Mouse (Mus musculus): ENCODE data around the gene Pou2f1.

Gene Pou2f1

GRCm38 (mm10) chr1:166002520-166003155 lies at the start of gene Pou2f1:
Gene Pou2f1, minus strand, starts transcription at chr1:166002678.
- peak; percentile 92 for DNase-seq (ENCODE audit: extremely low read depth, low read depth)

- no peak for DNase-seq (ENCODE audit: extremely low read depth, low read depth)
These were observed 46.8 kb upstream of the Pou2f1 start for GRCm38 (mm10) chr1:166049046-166049827.

- DNase-seq (ENCODE audit: extremely low read depth, low read depth): no peak
These were observed 45.9 kb upstream of the Pou2f1 start for GRCm38 (mm10) chr1:166048230-166048911.

GRCm38 (mm10) chr1:166047505-166048170 lies 45.2 kb upstream of the Pou2f1 start:
- DNase-seq (ENCODE audit: extremely low read depth, low read depth): no peak

- DNase-seq (ENCODE audit: extremely low read depth, low read depth): no peak
These were observed 43.4 kb upstream of the Pou2f1 start for GRCm38 (mm10) chr1:166045894-166046197.

GRCm38 (mm10) chr1:166045060-166045893 lies 42.8 kb upstream of the Pou2f1 start:
- no peak for DNase-seq (ENCODE audit: extremely low read depth, low read depth)

GRCm38 (mm10) chr1:166043451-166044149 lies 41.1 kb upstream of the Pou2f1 start:
- peak; percentile 22 for DNase-seq (ENCODE audit: extremely low read depth, low read depth)

- no peak for DNase-seq (ENCODE audit: extremely low read depth, low read depth)
These were observed 39.0 kb upstream of the Pou2f1 start for GRCm38 (mm10) chr1:166041501-166041900.

GRCm38 (mm10) chr1:166038731-166039332 lies 36.4 kb upstream of the Pou2f1 start:
- no peak for DNase-seq (ENCODE audit: extremely low read depth, low read depth)

- no peak for DNase-seq (ENCODE audit: extremely low read depth, low read depth)
These were observed 32.6 kb upstream of the Pou2f1 start for GRCm38 (mm10) chr1:166035045-166035444.

- no peak for DNase-seq (ENCODE audit: extremely low read depth, low read depth)
These were observed 29.4 kb upstream of the Pou2f1 start for GRCm38 (mm10) chr1:166031673-166032547.

GRCm38 (mm10) chr1:166023981-166024380 lies 21.5 kb upstream of the Pou2f1 start:
- DNase-seq (ENCODE audit: extremely low read depth, low read depth): no peak

- no peak for DNase-seq (ENCODE audit: extremely low read depth, low read depth)
These were observed 14.7 kb upstream of the Pou2f1 start for GRCm38 (mm10) chr1:166017203-166017602.

GRCm38 (mm10) chr1:166016306-166016705 lies 13.8 kb upstream of the Pou2f1 start:
- DNase-seq (ENCODE audit: extremely low read depth, low read depth): peak; percentile 53

- DNase-seq (ENCODE audit: extremely low read depth, low read depth): no peak
These were observed 12.1 kb upstream of the Pou2f1 start for GRCm38 (mm10) chr1:166014530-166014929.

GRCm38 (mm10) chr1:166010106-166010505 lies 7.6 kb upstream of the Pou2f1 start:
- no peak for DNase-seq (ENCODE audit: extremely low read depth, low read depth)

GRCm38 (mm10) chr1:166008634-166009350 lies 6.3 kb upstream of the Pou2f1 start:
- no peak for DNase-seq (ENCODE audit: extremely low read depth, low read depth)

GRCm38 (mm10) chr1:166007026-166007425 lies 4.5 kb upstream of the Pou2f1 start:
- DNase-seq (ENCODE audit: extremely low read depth, low read depth): no peak

All from MEL-GATA-1-ER (cell line).